Mouse (Mus musculus): Measurements from ENCODE around the gene Ctnna2. TPM values are rescaled to one million over a fixed set of nuclear protein-coding genes. Genes with fewer than 3 reads are reported as not detected.

Ctnna2 gene
- total and polyA plus RNA-seq, 2 experiments from 2014 or later: 95.0 to 150 TPM

DNA sequence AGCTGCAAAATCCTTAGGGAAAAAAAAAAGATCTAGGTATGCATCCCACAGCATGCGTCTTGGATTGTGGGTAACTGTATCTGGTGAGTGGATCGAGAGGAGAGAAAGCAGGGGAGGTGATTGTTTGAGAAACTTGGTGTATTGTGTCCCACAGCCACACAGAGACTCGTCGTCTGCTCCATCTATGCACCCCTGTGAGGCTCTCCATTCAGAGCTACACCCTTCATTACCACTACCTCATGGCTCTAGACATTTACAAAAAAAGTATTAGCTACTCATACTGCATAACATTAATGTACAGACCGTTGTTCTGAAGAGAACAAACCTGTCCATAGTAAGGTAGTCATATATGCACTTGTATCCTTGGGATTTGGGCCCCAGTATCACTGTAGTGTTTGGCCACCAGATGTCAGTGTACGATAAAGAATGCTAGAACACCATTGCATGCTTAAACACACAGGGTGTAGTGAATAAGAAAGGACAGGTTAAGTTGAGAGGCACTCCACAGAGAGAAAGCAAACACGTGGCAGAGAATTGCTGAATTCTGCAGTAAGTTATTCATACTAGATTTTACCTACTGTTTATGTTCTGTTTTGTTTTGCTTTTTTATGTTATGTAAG is 350.8 kb downstream of the Ctnna2 start:
- no peak overlapping the region for H3K9ac ChIP-seq (replicated peaks; ENCODE audit: low read length)
- no peaks in the 10 kb centered on the region for H3K4me1 ChIP-seq (ENCODE audit: insufficient read depth, low read length)
- peak; percentile 81 for DNase-seq (ENCODE audit: low spot score)
- H3K4me2 ChIP-seq (ENCODE audit: low read depth, low read length): no peak overlapping the region
- H3K4me3 ChIP-seq (ENCODE audit: low read length): no peak overlapping the region
- no peaks in the 10 kb centered on the region for H3K9me3 ChIP-seq (ENCODE audit: low read length)
- peak; percentile 89 for ATAC-seq
- peak; percentile 86 for TF ChIP-seq CTCF (IDR thresholded peaks at IDR 0.05; ENCODE audit: low read depth)
- H3K27me3 ChIP-seq (ENCODE audit: insufficient read depth, low read length): no peaks in the 10 kb centered on the region
- no peak overlapping the region for H3K27ac ChIP-seq
- H3K36me3 ChIP-seq (ENCODE audit: insufficient read depth, low read length): no peaks in the 10 kb centered on the region
- WGBS: 52% methylated on average over 7 of the region's 7 CpGs

DNA sequence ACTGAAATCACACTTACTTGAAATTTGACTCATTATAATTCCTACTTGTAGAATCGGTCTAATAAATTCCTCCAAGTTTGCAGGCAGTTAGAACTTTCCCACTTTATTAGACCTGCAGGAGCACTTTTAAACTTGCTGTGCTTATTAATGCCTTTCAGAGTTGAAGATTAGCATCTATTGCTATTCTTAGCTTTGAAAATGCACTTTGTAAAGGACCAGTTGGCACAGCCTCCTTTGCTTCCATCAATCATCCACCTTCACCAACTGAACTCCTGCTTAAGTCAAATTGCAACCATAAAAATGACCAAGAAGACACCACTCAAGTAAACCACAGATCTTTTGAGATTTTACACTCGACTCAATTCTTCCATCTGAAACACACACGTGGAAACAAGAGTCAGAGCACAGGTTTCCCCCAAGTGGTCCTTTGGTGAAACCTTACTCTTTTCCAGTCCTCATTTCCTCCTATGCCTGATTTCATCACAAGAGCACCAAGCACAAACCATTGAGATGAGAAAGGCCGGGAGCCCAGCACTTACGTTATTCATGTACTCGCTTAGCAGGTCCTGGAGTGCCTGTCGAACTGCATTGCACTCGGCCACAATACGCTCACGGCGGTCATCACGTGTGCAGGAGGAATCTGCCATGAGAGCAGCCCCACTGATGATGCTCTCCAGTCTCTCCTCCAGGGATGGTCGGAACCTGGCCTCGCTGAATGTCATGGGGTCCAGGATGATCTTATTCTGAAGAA is 374.7 kb downstream of the Ctnna2 start:
- H3K4me2 ChIP-seq (ENCODE audit: low read depth, low read length): no peak overlapping the region
- DNase-seq (ENCODE audit: low spot score): no peak
- H3K4me3 ChIP-seq (ENCODE audit: low read length): no peak overlapping the region
- no peaks in the 10 kb centered on the region for H3K4me1 ChIP-seq (ENCODE audit: insufficient read depth, low read length)
- 94% methylated on average over 14 of the region's 14 CpGs for WGBS
- H3K36me3 ChIP-seq (ENCODE audit: insufficient read depth, low read length): no peaks in the 10 kb centered on the region
- no peak for TF ChIP-seq CTCF (IDR thresholded peaks at IDR 0.05; ENCODE audit: low read depth)
- no peak for ATAC-seq
- no peaks in the 10 kb centered on the region for H3K27me3 ChIP-seq (ENCODE audit: insufficient read depth, low read length)
- H3K9ac ChIP-seq (replicated peaks; ENCODE audit: low read length): no peak overlapping the region
- no peak overlapping the region for H3K27ac ChIP-seq
- no peaks in the 10 kb centered on the region for H3K9me3 ChIP-seq (ENCODE audit: low read length)

DNA sequence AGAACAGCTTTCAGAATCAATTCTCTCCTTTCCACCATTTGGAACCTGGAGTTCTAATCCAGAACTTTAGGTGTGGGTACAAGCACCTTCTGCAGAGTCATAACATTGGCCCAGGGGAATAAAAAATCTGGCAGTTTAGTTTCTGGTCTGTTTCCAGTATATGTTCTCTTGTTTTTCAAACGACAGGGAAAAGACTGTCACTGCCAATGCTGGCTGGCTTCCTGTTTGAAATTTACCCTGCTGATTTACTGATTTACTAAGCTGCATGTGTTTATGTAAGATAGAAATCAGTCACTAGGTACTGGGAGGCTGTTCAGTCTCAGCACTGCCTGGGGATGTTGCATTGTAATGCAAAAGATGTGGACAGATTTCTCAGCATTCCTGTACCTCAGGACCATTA is 375.6 kb downstream of the Ctnna2 start:
- peak; percentile 3 for DNase-seq (ENCODE audit: low spot score)
- WGBS: 20% methylated on average over 1 of the region's 1 CpGs
- no peak for TF ChIP-seq CTCF (IDR thresholded peaks at IDR 0.05; ENCODE audit: low read depth)

DNA sequence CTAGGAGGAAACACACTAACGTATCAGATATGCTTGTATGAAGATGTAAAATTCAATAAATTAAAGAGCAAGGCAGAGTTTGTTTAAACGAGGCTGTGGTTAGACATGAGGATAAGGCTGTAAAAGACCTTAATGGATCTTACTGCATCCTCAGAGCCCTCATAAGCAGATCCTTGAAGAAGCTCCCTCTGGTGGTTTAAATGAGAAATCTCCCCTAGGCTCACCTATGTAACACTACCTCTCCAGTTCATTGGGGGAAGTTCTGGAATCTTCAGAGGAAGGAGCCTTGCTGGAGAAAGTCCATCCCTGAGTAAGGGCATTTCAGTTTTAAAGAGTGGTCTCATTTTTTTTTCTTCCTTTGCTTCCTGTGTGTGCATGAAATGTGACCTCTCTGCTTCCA is 380.3 kb downstream of the Ctnna2 start:
- H3K9me3 ChIP-seq (ENCODE audit: low read length): no peaks in the 10 kb centered on the region
- DNase-seq (ENCODE audit: low spot score) (peak; percentile 36), ATAC-seq (no peak)
- H3K4me3 ChIP-seq (ENCODE audit: low read length): no peak overlapping the region
- no peaks in the 10 kb centered on the region for H3K4me1 ChIP-seq (ENCODE audit: insufficient read depth, low read length)
- H3K27ac ChIP-seq: no peak overlapping the region
- no peak overlapping the region for H3K4me2 ChIP-seq (ENCODE audit: low read depth, low read length)
- 78% methylated on average over 2 of the region's 2 CpGs for WGBS
- peak; percentile 53 for TF ChIP-seq CTCF (IDR thresholded peaks at IDR 0.05; ENCODE audit: low read depth)
- no peaks in the 10 kb centered on the region for H3K27me3 ChIP-seq (ENCODE audit: insufficient read depth, low read length)
- H3K36me3 ChIP-seq (ENCODE audit: insufficient read depth, low read length): no peaks in the 10 kb centered on the region
- H3K9ac ChIP-seq (replicated peaks; ENCODE audit: low read length): no peak overlapping the region

More for the DNA sequence above, 375.6 kb downstream of the Ctnna2 start:
- H3K9ac ChIP-seq (replicated peaks; ENCODE audit: low read length): no peak overlapping the region
- H3K27ac ChIP-seq: no peak overlapping the region
- no peaks in the 10 kb centered on the region for H3K27me3 ChIP-seq (ENCODE audit: insufficient read depth, low read length)
- no peak overlapping the region for H3K4me2 ChIP-seq (ENCODE audit: low read depth, low read length)
- ATAC-seq: no peak
- H3K9me3 ChIP-seq (ENCODE audit: low read length): no peaks in the 10 kb centered on the region
- H3K4me1 ChIP-seq (ENCODE audit: insufficient read depth, low read length): no peaks in the 10 kb centered on the region
- no peaks in the 10 kb centered on the region for H3K36me3 ChIP-seq (ENCODE audit: insufficient read depth, low read length)
- no peak overlapping the region for H3K4me3 ChIP-seq (ENCODE audit: low read length)

DNA sequence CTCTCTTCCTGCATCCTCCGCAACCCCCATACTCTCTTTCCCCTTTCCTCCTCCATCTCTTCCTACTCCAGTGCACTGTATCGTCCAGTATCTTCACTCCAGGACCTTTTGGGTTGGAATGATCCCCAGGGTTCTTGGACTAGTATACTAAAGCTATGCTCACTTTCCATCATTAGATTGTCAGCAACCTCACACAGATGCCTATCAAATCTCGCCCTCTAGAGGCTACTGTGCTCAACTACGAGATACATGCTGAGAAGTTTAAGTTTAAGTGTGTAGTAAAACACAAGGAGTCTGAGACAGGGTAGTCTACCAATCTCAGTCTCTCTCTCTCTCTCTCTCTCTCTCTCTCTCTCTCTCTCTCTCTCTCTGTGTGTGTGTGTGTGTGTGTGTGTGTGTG is 396.9 kb downstream of the Ctnna2 start:
- no peaks in the 10 kb centered on the region for H3K9me3 ChIP-seq (ENCODE audit: low read length)
- no peak overlapping the region for H3K9ac ChIP-seq (replicated peaks; ENCODE audit: low read length)
- peak; percentile 54 for TF ChIP-seq CTCF (IDR thresholded peaks at IDR 0.05; ENCODE audit: low read depth)
- H3K27ac ChIP-seq: no peak overlapping the region
- 49% methylated on average over 4 of the region's 4 CpGs for WGBS
- peak; percentile 24 for DNase-seq (ENCODE audit: low spot score)
- H3K36me3 ChIP-seq (ENCODE audit: insufficient read depth, low read length): no peaks in the 10 kb centered on the region
- ATAC-seq: no peak
- H3K4me2 ChIP-seq (ENCODE audit: low read depth, low read length): no peak overlapping the region
- H3K27me3 ChIP-seq (ENCODE audit: insufficient read depth, low read length): no peaks in the 10 kb centered on the region
- no peaks in the 10 kb centered on the region for H3K4me1 ChIP-seq (ENCODE audit: insufficient read depth, low read length)
- no peak overlapping the region for H3K4me3 ChIP-seq (ENCODE audit: low read length)

DNA sequence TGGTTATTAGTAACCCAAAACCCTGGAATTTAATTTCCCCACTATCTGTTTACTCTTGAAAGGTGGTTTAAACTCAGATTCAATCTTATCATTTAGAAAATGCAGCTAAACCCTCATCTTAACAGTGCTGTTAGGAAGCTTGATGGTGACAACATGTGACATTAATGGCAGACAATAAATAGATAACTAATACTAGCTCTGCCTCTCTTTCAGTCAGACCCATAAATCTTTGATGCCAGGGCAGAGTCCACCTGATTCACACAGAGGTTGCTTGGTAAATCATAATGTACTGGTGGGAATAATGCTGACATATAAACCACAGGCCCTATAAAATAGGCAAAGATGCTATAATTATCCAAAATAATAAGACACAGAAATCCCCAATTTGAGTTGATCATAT is 398.6 kb downstream of the Ctnna2 start:
- no peaks in the 10 kb centered on the region for H3K36me3 ChIP-seq (ENCODE audit: insufficient read depth, low read length)
- TF ChIP-seq CTCF (IDR thresholded peaks at IDR 0.05; ENCODE audit: low read depth): no peak
- H3K9me3 ChIP-seq (ENCODE audit: low read length): no peaks in the 10 kb centered on the region
- DNase-seq (ENCODE audit: low spot score) (no peak), ATAC-seq (no peak)
- H3K27ac ChIP-seq: no peak overlapping the region
- H3K27me3 ChIP-seq (ENCODE audit: insufficient read depth, low read length): no peaks in the 10 kb centered on the region
- no peak overlapping the region for H3K9ac ChIP-seq (replicated peaks; ENCODE audit: low read length)
- no peaks in the 10 kb centered on the region for H3K4me1 ChIP-seq (ENCODE audit: insufficient read depth, low read length)
- H3K4me2 ChIP-seq (ENCODE audit: low read depth, low read length): no peak overlapping the region
- no peak overlapping the region for H3K4me3 ChIP-seq (ENCODE audit: low read length)

DNA sequence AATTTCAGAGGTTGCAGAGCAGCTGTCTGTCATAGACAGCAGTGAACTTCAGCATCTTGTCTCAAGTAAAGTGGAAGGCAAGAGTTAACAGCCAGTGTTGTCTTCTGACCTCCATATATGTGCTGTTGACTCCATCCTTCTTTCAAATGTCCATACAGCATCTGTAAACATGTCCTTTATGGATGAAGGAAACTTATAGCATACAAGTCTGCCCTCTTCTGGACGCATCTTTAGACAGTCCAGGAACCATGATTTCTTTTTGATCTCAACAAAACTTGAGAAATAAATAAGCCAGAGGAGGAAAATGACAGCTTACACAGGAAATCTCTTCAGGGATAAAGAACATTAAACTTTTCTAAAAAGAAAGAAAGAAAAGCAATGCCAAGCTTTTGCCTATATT is 400.9 kb downstream of the Ctnna2 start:
- H3K9me3 ChIP-seq (ENCODE audit: low read length): no peaks in the 10 kb centered on the region
- no peak overlapping the region for H3K4me2 ChIP-seq (ENCODE audit: low read depth, low read length)
- TF ChIP-seq CTCF (IDR thresholded peaks at IDR 0.05; ENCODE audit: low read depth): peak; percentile 61
- H3K36me3 ChIP-seq (ENCODE audit: insufficient read depth, low read length): no peaks in the 10 kb centered on the region
- no peaks in the 10 kb centered on the region for H3K27me3 ChIP-seq (ENCODE audit: insufficient read depth, low read length)
- DNase-seq (ENCODE audit: low spot score) (peak; percentile 45), ATAC-seq (no peak)
- no peak overlapping the region for H3K9ac ChIP-seq (replicated peaks; ENCODE audit: low read length)
- no peak overlapping the region for H3K4me3 ChIP-seq (ENCODE audit: low read length)
- WGBS: 56% methylated on average over 1 of the region's 1 CpGs
- H3K4me1 ChIP-seq (ENCODE audit: insufficient read depth, low read length): no peaks in the 10 kb centered on the region
- no peak overlapping the region for H3K27ac ChIP-seq

Measured in hindbrain, postnatal 0 days (tissue).